Mouse (Mus musculus) liver, embryonic 14.5 days (tissue): ENCODE measurements around the gene Wfdc18. TPM values are rescaled to one million over a fixed set of nuclear protein-coding genes. Genes with fewer than 3 reads are reported as not detected.

Experiments used
- ATAC-seq: fragments of 200-750 bp; cut with Nextera tagmentation; 2 replicates; pipeline ENCODE4 v1.8.0; 2017; ENCODE audit warnings: moderate number of reproducible peaks, mild to moderate bottlenecking, moderate library complexity; ENCODE audit not compliant: insufficient read depth
- DNase-seq, 3 experiments: peaks; one replicate each; pipeline ENCODE4 v3.0.0-alpha.2; 2012 to 2013; ENCODE audit warnings: low read depth in 3 of 3, low spot score in 3 of 3
- H3K27ac ChIP-seq: fragments of 300-500 bp; sonication (generic); 2 replicates; pipeline ENCODE4 v1.5.1; 2014; ENCODE audit warnings: moderate library complexity, mild to moderate bottlenecking, control low read depth, inconsistent platforms
- H3K27me3 ChIP-seq: fragments of 300-500 bp; sonication (generic); 2 replicates; pipeline ENCODE4 v1.6.1; 2014; ENCODE audit warnings: mild to moderate bottlenecking, low read length, moderate library complexity; ENCODE audit not compliant: control insufficient read depth, insufficient read depth
- H3K36me3 ChIP-seq: fragments of 300-500 bp; sonication (generic); replicated peaks from 2 replicates; pipeline ENCODE4 v1.6.1; 2014; ENCODE audit warnings: low read depth; ENCODE audit not compliant: control insufficient read depth, insufficient read depth
- H3K4me1 ChIP-seq, 2 experiments: fragments of 200-500 bp in 1 of 2; fragments of 300-500 bp in 1 of 2; sonication (generic) in 1 of 2; replicated peaks; 2 replicates each; pipeline ENCODE4 v1.6.1; 2012 to 2014; ENCODE audit warnings: antibody characterized with exemption in 1 of 2, inconsistent platforms in 1 of 2, low read length in 1 of 2; ENCODE audit not compliant: control insufficient read depth in 2 of 2, insufficient read depth in 2 of 2
- H3K4me2 ChIP-seq: fragments of 300-500 bp; sonication (generic); 2 replicates; pipeline ENCODE4 v1.6.1; 2014; ENCODE audit warnings: low read depth, mild to moderate bottlenecking, control low read depth, moderate library complexity
- H3K4me3 ChIP-seq, 2 experiments: fragments of 200-500 bp in 1 of 2; fragments of 300-500 bp in 1 of 2; sonication (generic) in 1 of 2; 2 replicates each; pipeline ENCODE4 v1.5.1; 2012 to 2014; ENCODE audit warnings: low read depth in 2 of 2, low read length in 2 of 2, mild to moderate bottlenecking in 2 of 2, control low read depth in 1 of 2, inconsistent platforms in 1 of 2, moderate library complexity in 1 of 2; ENCODE audit not compliant: insufficient read depth in 1 of 2
- H3K9ac ChIP-seq: fragments of 300-500 bp; sonication (generic); replicated peaks from 2 replicates; pipeline ENCODE4 v1.6.1; 2014; ENCODE audit warnings: mild to moderate bottlenecking, control low read depth, moderate library complexity
- H3K9me3 ChIP-seq: fragments of 300-500 bp; sonication (generic); 2 replicates; pipeline ENCODE4 v1.6.1; 2016; ENCODE audit warnings: low read length, mixed read lengths; ENCODE audit not compliant: control insufficient read depth
- CTCF ChIP-seq: IDR thresholded peaks from 2 replicates; pipeline ENCODE4 v1.5.1; 2016; ENCODE audit warnings: antibody characterized with exemption, low read depth, control low read depth
- EP300 ChIP-seq: IDR thresholded peaks from 2 replicates; pipeline ENCODE4 v1.6.1; 2016; ENCODE audit warnings: antibody characterized with exemption, low read depth
- WGBS: fragments of 180-500 bp; shearing (Covaris S2); extraction: QIAGEN DNeasy Blood & Tissue Kit; methylation state at CpG from one replicate; pipeline ENCODE4 v1.1.7; 2014; ENCODE audit not compliant: insufficient replicate concordance; 5-methylcytosine and 5-hydroxymethylcytosine counted together
- polyA plus RNA-seq, 2 experiments: library from polyadenylated mRNA; depleted of rRNA in 1 of 2; stranded (reverse) in 1 of 2; unstranded in 1 of 2; fragments of >200 nt; fragmentation: Nextera tagmentation in 1 of 2; extraction: Ambion mirVana in 1 of 2; gene quantifications; 2 replicates each; pipeline versions ENCODE4 v1.2.1 to v1.2.3; 2012 to 2014

Gene Wfdc18
- polyA plus RNA-seq (2012; rRNA removed) (not detected in 2 replicates), polyA plus RNA-seq (2014; fragmentation: Nextera tagmentation; extraction: Ambion mirVana) (not detected in 2 replicates)

GRCm38 (mm10) chr11:83708715-83709114, at the start of gene Wfdc18:
Gene Wfdc18, plus strand, starts transcription at chr11:83709015.
- Histone ChIP-seq H3K9me3 (no peaks in the 10 kb centered on the region), H3K27me3 (no peaks in the 10 kb centered on the region), H3K9ac (no peak within 1 kb of the TSS), H3K36me3 (no peaks in the 10 kb centered on the region), H3K4me3 (no peak within 1 kb of the TSS), H3K4me2 (no peak within 1 kb of the TSS), H3K4me1 (no peaks in the 10 kb centered on the region), H3K27ac (no peak within 1 kb of the TSS)
- no peak for TF ChIP-seq EP300
- TF ChIP-seq CTCF, result no peak
- WGBS, result 49% methylated on average over 4 of the region's 4 CpGs
- no peak for ATAC-seq
- DNase-seq, result no peak

DNA sequence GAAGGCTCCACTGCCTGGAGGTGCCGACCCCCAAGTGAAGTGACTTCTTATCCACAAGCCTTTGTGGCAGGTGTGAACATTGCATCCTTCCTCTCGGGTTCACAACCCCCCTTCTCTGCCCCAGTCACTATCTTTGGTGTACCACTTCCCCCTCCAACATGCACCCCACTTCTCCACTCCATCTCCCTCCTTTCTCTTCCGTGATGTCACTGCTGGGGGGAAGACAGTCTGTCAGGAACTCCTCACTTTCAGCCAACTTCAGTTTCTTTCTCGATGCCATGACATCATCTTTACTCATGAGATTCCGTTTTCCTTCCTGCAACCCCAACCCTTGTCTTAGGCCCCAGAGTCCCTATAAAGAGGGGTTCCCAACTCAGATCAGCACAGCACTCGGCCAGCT, 46.6 kb upstream of the Wfdc18 start, which contains the start of gene Ccl4:
Gene Ccl4, plus strand, starts transcription at position 381 of the 400 bp plus-strand sequence.
- Histone ChIP-seq H3K9me3 (no peaks in the 10 kb centered on the region), H3K9ac (no peak within 1 kb of the TSS), H3K27me3 (no peaks in the 10 kb centered on the region), H3K4me1 (no peaks in the 10 kb centered on the region; a peak in 1 of 4 replicates), H3K27ac (no peak within 1 kb of the TSS), H3K4me3 (no peak within 1 kb of the TSS), H3K36me3 (no peaks in the 10 kb centered on the region), H3K4me2 (no peak within 1 kb of the TSS)
- ATAC-seq (no peak), DNase-seq (no peak)
- 34% methylated on average over 6 of the region's 6 CpGs for WGBS
- TF ChIP-seq EP300 (no peak), CTCF (no peak)

DNA sequence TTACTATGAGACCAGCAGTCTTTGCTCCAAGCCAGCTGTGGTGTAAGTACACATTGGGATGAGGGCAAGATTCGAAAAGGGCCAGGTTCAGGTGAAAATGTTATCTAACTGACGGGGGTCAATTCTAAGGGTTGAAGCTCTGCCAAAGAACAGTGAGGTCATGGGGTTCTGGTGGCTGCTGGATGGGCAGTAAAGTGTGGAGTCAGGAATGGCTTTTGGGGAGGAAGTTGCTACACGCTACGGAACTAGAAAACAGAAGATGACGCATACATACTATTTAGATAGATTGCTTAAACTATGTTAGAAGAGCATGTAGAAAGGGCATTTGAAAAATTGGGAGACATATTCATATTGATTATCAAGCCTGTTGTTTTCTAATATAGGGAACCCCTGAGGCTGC, 45.3 kb upstream of the Wfdc18 start:
- Histone ChIP-seq H3K9me3 (no peaks in the 10 kb centered on the region), H3K4me1 (no peaks in the 10 kb centered on the region; a peak in 1 of 4 replicates), H3K9ac (no peak overlapping the region), H3K27ac (no peak overlapping the region), H3K27me3 (no peaks in the 10 kb centered on the region), H3K4me2 (no peak overlapping the region), H3K4me3 (no peak overlapping the region), H3K36me3 (no peaks in the 10 kb centered on the region)
- no peak for TF ChIP-seq EP300
- no peak for TF ChIP-seq CTCF
- ATAC-seq (no peak), DNase-seq (no peak)
- 35% methylated on average over 5 of the region's 5 CpGs for WGBS

DNA sequence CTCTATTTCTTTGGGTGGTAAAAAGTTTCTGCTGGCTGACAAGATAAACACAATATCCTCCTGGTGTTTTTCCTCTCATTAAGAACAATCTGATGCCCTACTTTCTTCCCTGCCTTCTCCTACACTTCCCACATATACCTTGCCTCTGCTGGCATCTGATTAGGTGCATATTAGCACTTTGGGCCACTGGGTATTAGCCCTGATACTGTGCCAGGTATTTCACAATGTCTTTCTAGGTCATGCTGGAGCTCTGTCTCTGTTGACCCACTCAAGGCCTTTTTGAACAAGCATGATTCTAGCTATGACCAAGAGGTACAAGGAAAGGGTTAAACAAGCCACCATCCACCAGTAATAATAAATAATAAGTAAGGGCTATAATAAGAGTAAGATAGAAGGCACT, 37.1 kb upstream of the Wfdc18 start:
- H3K27me3 ChIP-seq, result no peaks in the 10 kb centered on the region
- ATAC-seq (no peak), DNase-seq (no peak)
- H3K4me1 ChIP-seq, result no peaks in the 10 kb centered on the region
- H3K4me3 ChIP-seq, result no peak overlapping the region
- H3K9me3 ChIP-seq, result no peaks in the 10 kb centered on the region
- H3K4me2 ChIP-seq, result no peak overlapping the region
- no peak overlapping the region for H3K27ac ChIP-seq
- H3K9ac ChIP-seq, result no peak overlapping the region
- TF ChIP-seq CTCF, result no peak
- TF ChIP-seq EP300, result no peak
- no peaks in the 10 kb centered on the region for H3K36me3 ChIP-seq

GRCm38 (mm10) chr11:83675665-83676064, 33.1 kb upstream of the Wfdc18 start:
- WGBS, result 66% methylated on average over 1 of the region's 1 CpGs
- Histone ChIP-seq H3K4me1 (no peaks in the 10 kb centered on the region), H3K9ac (no peak overlapping the region), H3K27ac (no peak overlapping the region), H3K9me3 (no peaks in the 10 kb centered on the region), H3K27me3 (no peaks in the 10 kb centered on the region), H3K36me3 (no peaks in the 10 kb centered on the region), H3K4me3 (no peak overlapping the region), H3K4me2 (no peak overlapping the region)
- no peak for DNase-seq
- no peak for ATAC-seq
- TF ChIP-seq EP300 (no peak), CTCF (no peak)
